Mouse (Mus musculus): ENCODE data around the gene Aipl1.

- TF ChIP-seq CTCF (IDR thresholded peaks at IDR 0.05; ENCODE audit: insufficient read depth, low read length), result no peak
- no peak for TF ChIP-seq POLR2A (IDR thresholded peaks at IDR 0.05; ENCODE audit: borderline replicate concordance, extremely low read depth, low read depth, low read length)
These were observed 4.7 kb downstream of the Aipl1 start for GRCm38 (mm10) chr11:72032589-72032988.

Data from lung, adult 2 months (tissue).